Mouse (Mus musculus) myocyte (in vitro differentiated cells): Measurements from ENCODE around the gene Dner.

Experiments used
- CEBPB ChIP-seq: IDR thresholded peaks from 2 replicates; pipeline ENCODE4 v1.6.1; 2011; ENCODE audit warnings: mild to moderate bottlenecking, moderate library complexity; ENCODE audit not compliant: poor library complexity, insufficient read depth, severe bottlenecking
- E2F4 ChIP-seq: IDR thresholded peaks from one replicate; pipeline ENCODE4 v1.6.1; 2011; ENCODE audit warnings: mild to moderate bottlenecking, control low read depth, moderate library complexity; ENCODE audit not compliant: insufficient read depth
- MAX ChIP-seq: IDR thresholded peaks from one replicate; pipeline ENCODE4 v1.6.1; 2011; ENCODE audit warnings: low read depth, mild to moderate bottlenecking, control low read depth
- POLR2A ChIP-seq: IDR thresholded peaks from one replicate; pipeline ENCODE4 v1.6.1; 2011; ENCODE audit warnings: low read depth, mild to moderate bottlenecking, control low read depth, moderate library complexity; ENCODE audit not compliant: insufficient read length
- POLR2AphosphoS2 ChIP-seq: IDR thresholded peaks from one replicate; pipeline ENCODE4 v1.6.1; 2011; ENCODE audit warnings: low read depth, control low read depth; ENCODE audit not compliant: insufficient read length
- REST ChIP-seq: IDR thresholded peaks from one replicate; pipeline ENCODE4 v1.6.1; 2011; ENCODE audit warnings: mild to moderate bottlenecking, control low read depth, moderate library complexity; ENCODE audit not compliant: insufficient read depth, insufficient read length
- TCF12 ChIP-seq: IDR thresholded peaks from one replicate; pipeline ENCODE4 v1.6.1; 2011; ENCODE audit warnings: mild to moderate bottlenecking, control low read depth; ENCODE audit not compliant: poor library complexity, insufficient read depth, severe bottlenecking
- USF1 ChIP-seq: IDR thresholded peaks from one replicate; pipeline ENCODE4 v1.6.1; 2011; ENCODE audit warnings: low read depth, mild to moderate bottlenecking, control low read depth, moderate library complexity

- TF ChIP-seq POLR2A: no peak
- TF ChIP-seq REST: no peak
- no peak for TF ChIP-seq MAX
- TF ChIP-seq USF1: no peak
- TF ChIP-seq POLR2AphosphoS2: no peak
- no peak for TF ChIP-seq E2F4
- TF ChIP-seq TCF12: no peak
- TF ChIP-seq CEBPB: no peak
Measured at GRCm38 (mm10) chr1:84500673-84501072, 195.3 kb downstream of the Dner start.
